Mouse (Mus musculus): Measurements from ENCODE around the gene Spryd3. TPM values are rescaled to one million over a fixed set of nuclear protein-coding genes. Genes with fewer than 3 reads are reported as not detected.

Gene Spryd3
- polyA plus RNA-seq, 1 experiment from 2014 or later: 95.9 TPM

- Histone ChIP-seq H3K9me3 (replicated peaks; ENCODE audit: control insufficient read depth, low read length, poor library complexity, severe bottlenecking) (no peaks in the 10 kb centered on the region), H3K9ac (ENCODE audit: low read depth, low read length) (peak within 1 kb of the TSS; percentile 68), H3K27me3 (ENCODE audit: control insufficient read depth, insufficient read depth, low read depth, low read length) (peaks cover 9% of the 10 kb centered on the region), H3K4me2 (ENCODE audit: low read length) (peak within 1 kb of the TSS; percentile 90), H3K27ac (ENCODE audit: low read length) (peak within 1 kb of the TSS; percentile 41), H3K4me1 (ENCODE audit: control insufficient read depth, insufficient read depth, low read length) (peaks cover 8% of the 10 kb centered on the region; the same call in 1 of the 2 replicates), H3K36me3 (ENCODE audit: control insufficient read depth, insufficient read depth, low read length) (peaks cover 12% of the 10 kb centered on the region), H3K4me3 (ENCODE audit: low read depth, low read length) (peak within 1 kb of the TSS; percentile 56)
- WGBS: under 1% methylated on average over 43 of the region's 82 CpGs
- peak; percentile 43 for ATAC-seq
Measured at GRCm38 (mm10) chr15:102100161-102100981, 35.7 kb downstream of the Spryd3 start, which contains the start of gene Tns2. Gene Tns2 (plus strand): TSS chr15:102100413.

- 20% methylated on average over 8 of the region's 8 CpGs for WGBS
- peaks cover 17% of the 10 kb centered on the region for H3K36me3 ChIP-seq (ENCODE audit: control insufficient read depth, insufficient read depth, low read length)
- H3K4me3 ChIP-seq (ENCODE audit: low read depth, low read length): peak overlapping the region; percentile 56
- peak overlapping the region; percentile 68 for H3K9ac ChIP-seq (ENCODE audit: low read depth, low read length)
- H3K4me1 ChIP-seq (ENCODE audit: control insufficient read depth, insufficient read depth, low read length): peaks cover 8% of the 10 kb centered on the region; the same call in 1 of the 2 replicates
- no peak for ATAC-seq
- no peak overlapping the region for H3K27ac ChIP-seq (ENCODE audit: low read length)
- peaks cover 6% of the 10 kb centered on the region for H3K27me3 ChIP-seq (ENCODE audit: control insufficient read depth, insufficient read depth, low read depth, low read length)
- peak overlapping the region; percentile 90 for H3K4me2 ChIP-seq (ENCODE audit: low read length)
- no peaks in the 10 kb centered on the region for H3K9me3 ChIP-seq (replicated peaks; ENCODE audit: control insufficient read depth, low read length, poor library complexity, severe bottlenecking)
Measured at GRCm38 (mm10) chr15:102099771-102100160, 36.3 kb downstream of the Spryd3 start.

GRCm38 (mm10) chr15:102099260-102099659 lies 36.8 kb downstream of the Spryd3 start:
- Histone ChIP-seq H3K9ac (ENCODE audit: low read depth, low read length) (no peak overlapping the region), H3K9me3 (replicated peaks; ENCODE audit: control insufficient read depth, low read length, poor library complexity, severe bottlenecking) (no peaks in the 10 kb centered on the region), H3K36me3 (ENCODE audit: control insufficient read depth, insufficient read depth, low read length) (peaks cover 22% of the 10 kb centered on the region), H3K4me1 (ENCODE audit: control insufficient read depth, insufficient read depth, low read length) (peaks cover 8% of the 10 kb centered on the region; the same call in 1 of the 2 replicates), H3K4me3 (ENCODE audit: low read depth, low read length) (no peak overlapping the region), H3K27ac (ENCODE audit: low read length) (no peak overlapping the region), H3K4me2 (ENCODE audit: low read length) (no peak overlapping the region), H3K27me3 (ENCODE audit: control insufficient read depth, insufficient read depth, low read depth, low read length) (peaks cover 6% of the 10 kb centered on the region)
- no peak for ATAC-seq
- 58% methylated on average over 5 of the region's 5 CpGs for WGBS

GRCm38 (mm10) chr15:102097991-102098555 lies 38.0 kb downstream of the Spryd3 start:
- Histone ChIP-seq H3K9ac (ENCODE audit: low read depth, low read length) (no peak overlapping the region), H3K27me3 (ENCODE audit: control insufficient read depth, insufficient read depth, low read depth, low read length) (peaks cover 6% of the 10 kb centered on the region), H3K4me3 (ENCODE audit: low read depth, low read length) (no peak overlapping the region), H3K27ac (ENCODE audit: low read length) (no peak overlapping the region), H3K36me3 (ENCODE audit: control insufficient read depth, insufficient read depth, low read length) (peaks cover 32% of the 10 kb centered on the region), H3K4me2 (ENCODE audit: low read length) (no peak overlapping the region), H3K9me3 (replicated peaks; ENCODE audit: control insufficient read depth, low read length, poor library complexity, severe bottlenecking) (no peaks in the 10 kb centered on the region), H3K4me1 (ENCODE audit: control insufficient read depth, insufficient read depth, low read length) (peaks cover 8% of the 10 kb centered on the region; the same call in 1 of the 2 replicates)
- WGBS: 35% methylated on average over 5 of the region's 5 CpGs
- no peak for ATAC-seq

GRCm38 (mm10) chr15:102097147-102097915 lies 38.7 kb downstream of the Spryd3 start:
- Histone ChIP-seq H3K36me3 (ENCODE audit: control insufficient read depth, insufficient read depth, low read length) (peaks cover 38% of the 10 kb centered on the region), H3K4me2 (ENCODE audit: low read length) (no peak overlapping the region), H3K27ac (ENCODE audit: low read length) (no peak overlapping the region), H3K9ac (ENCODE audit: low read depth, low read length) (no peak overlapping the region), H3K4me1 (ENCODE audit: control insufficient read depth, insufficient read depth, low read length) (peaks cover 8% of the 10 kb centered on the region; the same call in 1 of the 2 replicates), H3K27me3 (ENCODE audit: control insufficient read depth, insufficient read depth, low read depth, low read length) (peaks cover 2% of the 10 kb centered on the region), H3K9me3 (replicated peaks; ENCODE audit: control insufficient read depth, low read length, poor library complexity, severe bottlenecking) (no peaks in the 10 kb centered on the region), H3K4me3 (ENCODE audit: low read depth, low read length) (no peak overlapping the region)
- ATAC-seq: no peak
- 87% methylated on average over 8 of the region's 8 CpGs for WGBS

GRCm38 (mm10) chr15:102094988-102095387 lies 41.0 kb downstream of the Spryd3 start:
- no peak overlapping the region for H3K27ac ChIP-seq (ENCODE audit: low read length)
- peaks cover 1% of the 10 kb centered on the region for H3K27me3 ChIP-seq (ENCODE audit: control insufficient read depth, insufficient read depth, low read depth, low read length)
- WGBS: 92% methylated on average over 16 of the region's 16 CpGs
- peaks cover 56% of the 10 kb centered on the region for H3K36me3 ChIP-seq (ENCODE audit: control insufficient read depth, insufficient read depth, low read length)
- no peak overlapping the region for H3K4me2 ChIP-seq (ENCODE audit: low read length)
- peaks cover 2% of the 10 kb centered on the region; the same call in 1 of the 2 replicates for H3K4me1 ChIP-seq (ENCODE audit: control insufficient read depth, insufficient read depth, low read length)
- ATAC-seq: no peak
- no peaks in the 10 kb centered on the region for H3K9me3 ChIP-seq (replicated peaks; ENCODE audit: control insufficient read depth, low read length, poor library complexity, severe bottlenecking)
- H3K4me3 ChIP-seq (ENCODE audit: low read depth, low read length): no peak overlapping the region
- H3K9ac ChIP-seq (ENCODE audit: low read depth, low read length): no peak overlapping the region

- H3K36me3 ChIP-seq (ENCODE audit: control insufficient read depth, insufficient read depth, low read length): peaks cover 63% of the 10 kb centered on the region
- no peak overlapping the region for H3K9ac ChIP-seq (ENCODE audit: low read depth, low read length)
- no peaks in the 10 kb centered on the region for H3K9me3 ChIP-seq (replicated peaks; ENCODE audit: control insufficient read depth, low read length, poor library complexity, severe bottlenecking)
- H3K4me2 ChIP-seq (ENCODE audit: low read length): no peak overlapping the region
- no peak overlapping the region for H3K27ac ChIP-seq (ENCODE audit: low read length)
- ATAC-seq: no peak
- 59% methylated on average over 2 of the region's 2 CpGs for WGBS
- H3K4me1 ChIP-seq (ENCODE audit: control insufficient read depth, insufficient read depth, low read length): no peaks in the 10 kb centered on the region
- H3K27me3 ChIP-seq (ENCODE audit: control insufficient read depth, insufficient read depth, low read depth, low read length): no peaks in the 10 kb centered on the region; the same call in 1 of the 2 replicates
- no peak overlapping the region for H3K4me3 ChIP-seq (ENCODE audit: low read depth, low read length)
Measured at GRCm38 (mm10) chr15:102094157-102094556, 41.9 kb downstream of the Spryd3 start.

- H3K9me3 ChIP-seq (replicated peaks; ENCODE audit: control insufficient read depth, low read length, poor library complexity, severe bottlenecking): no peaks in the 10 kb centered on the region
- no peaks in the 10 kb centered on the region for H3K27me3 ChIP-seq (ENCODE audit: control insufficient read depth, insufficient read depth, low read depth, low read length)
- no peak overlapping the region for H3K9ac ChIP-seq (ENCODE audit: low read depth, low read length)
- no peaks in the 10 kb centered on the region for H3K4me1 ChIP-seq (ENCODE audit: control insufficient read depth, insufficient read depth, low read length)
- peaks cover 73% of the 10 kb centered on the region for H3K36me3 ChIP-seq (ENCODE audit: control insufficient read depth, insufficient read depth, low read length)
- 93% methylated on average over 4 of the region's 4 CpGs for WGBS
- no peak overlapping the region for H3K27ac ChIP-seq (ENCODE audit: low read length)
- H3K4me2 ChIP-seq (ENCODE audit: low read length): no peak overlapping the region
- no peak for ATAC-seq
- H3K4me3 ChIP-seq (ENCODE audit: low read depth, low read length): no peak overlapping the region
Measured at GRCm38 (mm10) chr15:102092222-102092621, 43.8 kb downstream of the Spryd3 start.

Measured in midbrain, embryonic 16.5 days (tissue).